Mouse (Mus musculus) left cerebral cortex, postnatal 10 days (tissue): ENCODE results near the gene Slc15a3. TPM values are rescaled to one million over a fixed set of nuclear protein-coding genes. Genes with fewer than 3 reads are reported as not detected.
A peak's percentile ranks its signal among the peaks of the same experiment; 100 is the strongest.

ENCODE experiments used
- DNase-seq, 2 experiments: peaks; one replicate each; pipeline ENCODE4 v3.0.0; 2021 to 2022; ENCODE audit warnings: low spot score in 2 of 2, mixed read lengths in 1 of 2; ENCODE audit errors: extremely low spot score in 1 of 2
- intact Hi-C: fragments of 180-260 bp; cut with DNase I; formaldehyde crosslinking; loops from one replicate; pipeline ENCODE4 v1.15.1; 2025
- total RNA-seq, 2 experiments: library from RNA; stranded (reverse); gene quantifications; 2 replicates each; pipeline ENCODE4 v1.2.3; 2021

Gene Slc15a3
- total RNA-seq, 2 experiments from 2014 or later = 1.1 to 1.6 TPM

DNA sequence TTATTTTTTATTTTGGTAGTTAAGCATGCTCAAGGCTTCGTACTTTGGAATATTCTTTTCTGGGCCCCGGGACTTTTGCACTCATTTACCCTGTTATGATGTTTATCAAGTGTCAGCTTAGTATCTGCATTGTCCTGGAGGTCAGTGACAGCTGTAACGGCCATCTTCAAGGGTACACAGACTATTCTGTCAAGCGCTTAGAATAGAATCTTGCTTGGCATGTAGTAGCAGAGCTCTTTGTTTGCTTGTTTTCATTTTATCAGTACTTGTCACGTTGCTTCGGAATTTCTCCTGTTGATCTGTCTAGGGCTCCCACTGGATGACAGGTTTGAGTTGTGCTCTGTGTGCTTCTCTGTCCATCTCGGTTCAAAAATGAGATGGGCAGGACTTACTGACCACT, 57.3 kb downstream of the Slc15a3 start:
- no peak for DNase-seq
- intact Hi-C loops = loop anchor here (5.0 kb wide), 1 partner anchor 50 kb away; the partner anchor contains the start of gene Ccdc86

DNA sequence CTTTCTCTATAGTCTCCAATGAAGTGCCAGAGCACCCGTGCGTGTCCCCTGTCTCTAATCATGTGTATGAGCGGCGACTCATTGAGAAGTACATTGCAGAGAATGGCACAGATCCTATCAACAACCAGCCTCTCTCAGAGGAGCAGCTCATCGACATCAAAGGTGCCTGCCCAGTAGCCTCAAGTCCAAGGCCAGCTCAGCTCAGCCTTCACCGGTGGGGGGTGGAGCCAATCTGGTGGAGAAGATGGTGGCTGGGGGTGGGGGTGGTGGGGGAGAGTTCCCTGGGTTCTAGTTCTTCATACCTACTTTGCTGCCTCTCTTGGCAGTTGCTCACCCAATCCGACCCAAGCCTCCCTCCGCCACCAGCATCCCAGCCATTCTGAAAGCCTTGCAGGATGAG, 58.0 kb downstream of the Slc15a3 start:
- no peak for DNase-seq
- intact Hi-C loops = loop anchor here (5.0 kb wide), 1 partner anchor 50 kb away; the partner anchor contains the start of gene Ccdc86

DNA sequence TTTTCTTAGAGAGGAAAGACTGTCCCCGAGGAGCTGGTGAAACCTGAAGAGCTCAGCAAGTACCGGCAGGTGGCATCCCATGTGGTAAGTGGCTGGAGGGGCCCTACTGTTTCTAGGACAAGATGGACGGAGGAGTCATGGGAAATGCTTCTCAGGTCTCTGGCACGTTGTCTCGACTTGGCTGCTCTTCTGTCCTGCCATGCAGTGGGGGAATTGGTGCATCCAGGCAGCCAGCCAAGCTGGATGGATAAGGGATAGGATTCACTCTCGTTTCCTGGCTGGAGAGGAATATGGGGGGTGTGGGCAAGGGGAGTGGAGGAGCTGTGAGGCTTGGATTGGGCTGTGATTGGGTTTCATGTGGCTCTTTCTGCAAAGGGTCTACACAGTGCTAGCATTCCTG, 60.8 kb downstream of the Slc15a3 start:
- peak in 1 of 2 experiments; percentile 56 for DNase-seq
- intact Hi-C loops = no loop called here

DNA sequence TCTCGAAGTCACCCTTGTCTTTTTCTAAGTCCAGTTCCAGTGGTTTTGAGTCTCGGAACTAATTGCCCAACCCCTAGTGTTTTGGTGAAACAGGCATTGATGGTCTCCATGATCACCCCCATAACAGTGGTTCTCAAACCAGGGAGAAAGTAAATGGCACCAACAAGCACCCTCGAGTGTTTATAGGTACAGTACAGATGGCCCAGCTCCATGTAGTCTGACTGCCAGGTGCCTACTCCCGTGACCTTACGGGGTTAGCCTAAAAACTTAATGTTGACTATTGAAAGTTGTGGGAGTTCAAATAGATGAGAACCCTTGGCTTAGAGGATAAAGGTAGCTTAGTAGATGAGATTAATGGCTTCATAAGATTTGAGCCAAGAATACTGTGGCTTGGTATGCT, 61.5 kb downstream of the Slc15a3 start:
- DNase-seq = no peak
- intact Hi-C loops = no loop called here

DNA sequence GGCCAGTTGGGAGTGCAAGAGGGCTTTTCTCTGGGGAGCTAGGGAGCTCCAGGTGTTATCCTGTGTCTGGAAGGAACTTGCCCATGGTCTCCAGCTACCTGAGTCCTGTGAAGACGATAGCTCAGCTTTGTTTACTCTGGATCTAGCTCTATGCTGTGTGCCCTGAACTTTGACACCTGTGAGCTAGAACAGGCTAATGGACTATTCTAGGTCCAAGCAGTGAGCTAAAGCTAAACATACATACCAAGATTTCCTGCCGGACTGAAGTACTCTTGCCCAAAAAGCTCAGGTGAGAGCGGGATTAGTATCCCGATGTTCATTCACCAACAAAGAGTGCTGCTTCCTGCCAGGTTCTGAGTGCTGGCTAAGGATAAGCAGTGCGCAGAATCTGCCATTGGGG, 65.0 kb downstream of the Slc15a3 start:
- intact Hi-C loops = no loop called here
- no peak for DNase-seq

DNA sequence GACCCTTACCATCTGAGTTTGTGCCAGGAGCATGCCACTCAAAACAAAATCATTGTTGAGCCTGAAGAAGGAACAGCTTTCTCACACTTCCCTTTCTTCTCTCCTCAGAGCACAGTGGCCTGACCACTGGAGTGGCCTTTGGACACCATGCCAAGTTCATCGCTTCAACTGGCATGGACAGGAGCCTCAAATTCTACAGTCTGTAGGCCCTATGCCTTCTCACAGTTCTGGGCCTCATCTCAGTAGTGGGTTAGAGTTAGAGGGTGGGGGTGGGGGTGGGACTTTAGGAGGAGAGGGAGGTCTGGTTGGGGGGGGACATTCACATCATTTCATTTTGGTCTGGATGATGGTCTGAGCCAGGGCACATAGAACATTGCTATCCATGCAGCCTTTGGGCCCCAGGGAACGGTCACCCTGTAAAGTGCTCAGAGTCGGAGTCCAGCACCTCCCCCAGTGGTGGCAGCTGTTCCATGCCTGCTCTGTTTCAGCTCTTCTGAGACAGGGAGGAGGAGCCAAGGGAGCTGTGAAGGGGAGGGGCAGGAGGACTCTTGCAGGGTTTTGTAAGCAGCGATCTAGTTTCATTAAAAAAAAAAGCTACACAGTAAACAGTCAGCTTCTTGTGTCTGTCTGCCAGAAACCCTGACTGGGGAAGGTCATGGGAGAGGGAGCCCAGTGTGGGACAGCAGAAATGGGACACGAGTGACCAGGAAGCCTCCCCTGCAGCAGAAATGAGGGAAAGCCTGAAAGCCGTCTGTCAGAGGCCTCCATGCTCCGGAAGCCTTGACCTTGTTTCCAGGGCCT, 65.6 kb downstream of the Slc15a3 start:
- intact Hi-C loops = no loop called here
- peak in 1 of 2 experiments; percentile 82 for DNase-seq

DNA sequence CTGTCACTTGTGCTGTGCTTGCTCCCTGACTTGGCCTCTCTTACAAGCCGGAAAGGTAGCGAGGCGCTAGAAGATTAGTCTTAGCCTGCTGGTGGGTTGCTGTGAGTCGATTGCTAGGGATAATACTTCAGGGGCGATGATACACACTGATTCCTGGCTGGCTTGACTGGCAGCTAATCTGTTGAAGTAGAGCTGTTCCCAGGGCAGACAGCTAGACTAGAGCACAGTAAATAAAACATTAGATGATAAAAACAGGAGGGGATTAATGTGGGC, 66.1 kb downstream of the Slc15a3 start:
- intact Hi-C loops = no loop called here
- no peak for DNase-seq

DNA sequence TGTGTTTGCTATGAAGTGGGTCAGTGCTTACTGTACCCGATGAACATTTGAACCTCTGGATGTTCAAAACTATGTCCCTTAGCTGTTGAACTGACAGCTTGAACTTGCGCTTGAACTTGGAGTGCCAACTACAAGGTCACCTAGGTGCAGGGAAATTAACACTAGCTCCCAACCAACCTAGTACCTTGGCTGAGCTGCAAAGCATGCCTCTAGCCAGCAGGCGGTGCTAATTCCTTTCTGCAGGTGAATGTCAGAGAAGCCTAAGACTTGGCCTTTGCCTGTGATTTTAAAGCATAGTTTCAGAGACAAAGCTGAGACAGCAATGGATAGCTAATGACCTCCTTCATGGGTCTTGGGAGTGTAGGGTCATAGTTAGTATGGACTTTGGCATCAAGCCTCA, 68.4 kb downstream of the Slc15a3 start:
- DNase-seq = peak; percentile 46 to 57
- intact Hi-C loops = no loop called here

Other genes with a start within 250 kb of the Slc15a3 start
- 100 to 1,000 TPM; 207 to 211 TPM for gene Ddb1, start 234.4 kb upstream of the Slc15a3 start, total RNA-seq
- 10 to 100 TPM; 26.1 to 32.0 TPM for gene Tkfc, start 234.1 kb upstream of the Slc15a3 start, total RNA-seq
- 1 to 10 TPM in 1 of 2 experiments, under 1 TPM in 1; 0.81 to 1.2 TPM for gene Vwce, start 205.5 kb upstream of the Slc15a3 start, total RNA-seq
- gene Pga5, start 161.7 kb upstream of the Slc15a3 start, total RNA-seq = not detected
- gene Vps37c, start 151.0 kb upstream of the Slc15a3 start, total RNA-seq = 10 to 100 TPM; 25.2 to 27.6 TPM
- gene Cd5, start 100.7 kb upstream of the Slc15a3 start, total RNA-seq = under 1 TPM in 1 of 2 experiments, not detected in 1; 0.30 TPM
- gene Cd6, start 9.7 kb upstream of the Slc15a3 start, total RNA-seq = under 1 TPM; 0.19 to 0.20 TPM
- gene Tmem132a, start 30.2 kb downstream of the Slc15a3 start, total RNA-seq = 100 to 1,000 TPM; 272 to 282 TPM
- 10 to 100 TPM; 38.3 to 43.9 TPM for gene Tmem109, start 42.3 kb downstream of the Slc15a3 start, total RNA-seq
- 100 to 1,000 TPM; 198 to 199 TPM for gene Prpf19, start 55.5 kb downstream of the Slc15a3 start, total RNA-seq
- not detected for gene Zp1, start 80.9 kb downstream of the Slc15a3 start, total RNA-seq
- gene Ptgdr2, start 97.4 kb downstream of the Slc15a3 start, total RNA-seq = under 1 TPM; 0.21 to 0.34 TPM
- gene Ccdc86, start 109.5 kb downstream of the Slc15a3 start, total RNA-seq = 10 to 100 TPM in 1 of 2 experiments, 1 to 10 TPM in 1; 9.6 to 10.2 TPM
- gene Ms4a10, start 134.9 kb downstream of the Slc15a3 start, total RNA-seq = not detected
- not detected for gene Ms4a15, start 153.5 kb downstream of the Slc15a3 start, total RNA-seq
- not detected for gene Ms4a18, start 178.3 kb downstream of the Slc15a3 start, total RNA-seq
- under 1 TPM in 1 of 2 experiments, not detected in 1; 0.43 TPM for gene Ms4a8a, start 241.4 kb downstream of the Slc15a3 start, total RNA-seq